Mouse (Mus musculus): ENCODE measurements around the gene Farp1. TPM values are rescaled to one million over a fixed set of nuclear protein-coding genes. Genes with fewer than 3 reads are reported as not detected.

Gene Farp1
- polyA plus RNA-seq, 1 experiment from 2014 or later, result 32.4 TPM

GRCm38 (mm10) chr14:121147026-121147425 is 112.0 kb downstream of the Farp1 start:
- no peak for ATAC-seq (ENCODE audit: insufficient number of reproducible peaks, low FRiP score)
- no peak overlapping the region for H3K4me2 ChIP-seq
- H3K4me3 ChIP-seq, result no peak overlapping the region
- no peak overlapping the region for H3K27ac ChIP-seq (ENCODE audit: poor library complexity, severe bottlenecking)
- H3K9ac ChIP-seq, result no peak overlapping the region
- no peaks in the 10 kb centered on the region for H3K9me3 ChIP-seq (replicated peaks)
- H3K27me3 ChIP-seq (replicated peaks), result no peaks in the 10 kb centered on the region
- H3K4me1 ChIP-seq (replicated peaks), result peaks cover 59% of the 10 kb centered on the region
- H3K36me3 ChIP-seq, result no peaks in the 10 kb centered on the region
- WGBS, result 53% methylated on average over 3 of the region's 3 CpGs

GRCm38 (mm10) chr14:121148088-121148785 is 113.2 kb downstream of the Farp1 start:
- Histone ChIP-seq H3K4me1 (replicated peaks) (peaks cover 63% of the 10 kb centered on the region), H3K4me2 (no peak overlapping the region), H3K9me3 (replicated peaks) (no peaks in the 10 kb centered on the region), H3K9ac (no peak overlapping the region), H3K27ac (ENCODE audit: poor library complexity, severe bottlenecking) (no peak overlapping the region), H3K27me3 (replicated peaks) (no peaks in the 10 kb centered on the region), H3K4me3 (no peak overlapping the region), H3K36me3 (no peaks in the 10 kb centered on the region)
- WGBS, result 89% methylated on average over 11 of the region's 11 CpGs
- no peak for ATAC-seq (ENCODE audit: insufficient number of reproducible peaks, low FRiP score)

GRCm38 (mm10) chr14:121149984-121150383 is 115.0 kb downstream of the Farp1 start:
- H3K9me3 ChIP-seq (replicated peaks), result no peaks in the 10 kb centered on the region
- no peak overlapping the region for H3K4me3 ChIP-seq
- no peaks in the 10 kb centered on the region for H3K36me3 ChIP-seq
- peaks cover 57% of the 10 kb centered on the region for H3K4me1 ChIP-seq (replicated peaks)
- no peak overlapping the region for H3K9ac ChIP-seq
- ATAC-seq (ENCODE audit: insufficient number of reproducible peaks, low FRiP score), result no peak
- no peak overlapping the region for H3K4me2 ChIP-seq
- 75% methylated on average over 5 of the region's 5 CpGs for WGBS
- H3K27ac ChIP-seq (ENCODE audit: poor library complexity, severe bottlenecking), result no peak overlapping the region
- H3K27me3 ChIP-seq (replicated peaks), result no peaks in the 10 kb centered on the region

- Histone ChIP-seq H3K4me1 (replicated peaks) (peaks cover 47% of the 10 kb centered on the region), H3K4me3 (no peak overlapping the region), H3K9ac (no peak overlapping the region), H3K36me3 (peaks cover 6% of the 10 kb centered on the region), H3K9me3 (replicated peaks) (no peaks in the 10 kb centered on the region; the same call in 1 of the 2 replicates), H3K4me2 (no peak overlapping the region), H3K27me3 (replicated peaks) (no peaks in the 10 kb centered on the region), H3K27ac (ENCODE audit: poor library complexity, severe bottlenecking) (no peak overlapping the region)
- 90% methylated on average over 10 of the region's 10 CpGs for WGBS
- ATAC-seq (ENCODE audit: insufficient number of reproducible peaks, low FRiP score), result no peak
Measured at GRCm38 (mm10) chr14:121151837-121152236, 116.8 kb downstream of the Farp1 start.

- ATAC-seq (ENCODE audit: insufficient number of reproducible peaks, low FRiP score), result no peak
- Histone ChIP-seq H3K27me3 (replicated peaks) (no peaks in the 10 kb centered on the region), H3K4me3 (no peak overlapping the region), H3K4me2 (no peak overlapping the region), H3K9me3 (replicated peaks) (no peaks in the 10 kb centered on the region; the same call in 1 of the 2 replicates), H3K9ac (no peak overlapping the region), H3K4me1 (replicated peaks) (peaks cover 38% of the 10 kb centered on the region), H3K36me3 (peaks cover 6% of the 10 kb centered on the region), H3K27ac (ENCODE audit: poor library complexity, severe bottlenecking) (0 out of 2 replicates have a peak overlapping the region, but pooled peaks have one; percentile 19)
- 78% methylated on average over 6 of the region's 6 CpGs for WGBS
Measured at GRCm38 (mm10) chr14:121152771-121153170, 117.8 kb downstream of the Farp1 start.

- ATAC-seq (ENCODE audit: insufficient number of reproducible peaks, low FRiP score), result no peak
- Histone ChIP-seq H3K4me3 (no peak overlapping the region), H3K9me3 (replicated peaks) (no peaks in the 10 kb centered on the region; the same call in 1 of the 2 replicates), H3K27ac (ENCODE audit: poor library complexity, severe bottlenecking) (0 out of 2 replicates have a peak overlapping the region, but pooled peaks have one; percentile 19), H3K4me1 (replicated peaks) (peaks cover 33% of the 10 kb centered on the region), H3K4me2 (no peak overlapping the region), H3K27me3 (replicated peaks) (no peaks in the 10 kb centered on the region), H3K36me3 (peaks cover 6% of the 10 kb centered on the region), H3K9ac (no peak overlapping the region)
- 61% methylated on average over 7 of the region's 7 CpGs for WGBS
Measured at GRCm38 (mm10) chr14:121153260-121153659, 118.3 kb downstream of the Farp1 start.

GRCm38 (mm10) chr14:121155173-121155572 is 120.2 kb downstream of the Farp1 start:
- Histone ChIP-seq H3K36me3 (peaks cover 6% of the 10 kb centered on the region), H3K27ac (ENCODE audit: poor library complexity, severe bottlenecking) (no peak overlapping the region), H3K9me3 (replicated peaks) (no peaks in the 10 kb centered on the region; the same call in 1 of the 2 replicates), H3K4me1 (replicated peaks) (peaks cover 37% of the 10 kb centered on the region), H3K9ac (no peak overlapping the region), H3K27me3 (replicated peaks) (no peaks in the 10 kb centered on the region), H3K4me2 (no peak overlapping the region), H3K4me3 (no peak overlapping the region)
- 83% methylated on average over 4 of the region's 4 CpGs for WGBS
- no peak for ATAC-seq (ENCODE audit: insufficient number of reproducible peaks, low FRiP score)

- no peak overlapping the region for H3K4me2 ChIP-seq
- H3K27me3 ChIP-seq (replicated peaks), result no peaks in the 10 kb centered on the region
Measured at GRCm38 (mm10) chr14:121158616-121159015, 123.6 kb downstream of the Farp1 start.

GRCm38 (mm10) chr14:121162822-121163221 is 127.8 kb downstream of the Farp1 start:
- Histone ChIP-seq H3K9ac (no peak overlapping the region), H3K4me1 (replicated peaks) (peaks cover 55% of the 10 kb centered on the region), H3K27ac (ENCODE audit: poor library complexity, severe bottlenecking) (no peak overlapping the region), H3K4me2 (no peak overlapping the region), H3K36me3 (no peaks in the 10 kb centered on the region), H3K4me3 (no peak overlapping the region), H3K27me3 (replicated peaks) (no peaks in the 10 kb centered on the region), H3K9me3 (replicated peaks) (no peaks in the 10 kb centered on the region)
- ATAC-seq (ENCODE audit: insufficient number of reproducible peaks, low FRiP score), result no peak
- 84% methylated on average over 2 of the region's 2 CpGs for WGBS

More at GRCm38 (mm10) chr14:121158616-121159015, 123.6 kb downstream of the Farp1 start:
- H3K9me3 ChIP-seq (replicated peaks), result no peaks in the 10 kb centered on the region; the same call in 1 of the 2 replicates
- peaks cover 38% of the 10 kb centered on the region for H3K4me1 ChIP-seq (replicated peaks)
- H3K27ac ChIP-seq (ENCODE audit: poor library complexity, severe bottlenecking), result no peak overlapping the region
- H3K36me3 ChIP-seq, result peaks cover 6% of the 10 kb centered on the region
- no peak overlapping the region for H3K9ac ChIP-seq
- no peak for ATAC-seq (ENCODE audit: insufficient number of reproducible peaks, low FRiP score)
- WGBS, result 67% methylated on average over 2 of the region's 2 CpGs
- no peak overlapping the region for H3K4me3 ChIP-seq

GRCm38 (mm10) chr14:121164866-121165265 is 129.9 kb downstream of the Farp1 start:
- Histone ChIP-seq H3K27me3 (replicated peaks) (no peaks in the 10 kb centered on the region), H3K4me3 (no peak overlapping the region), H3K4me2 (no peak overlapping the region), H3K4me1 (replicated peaks) (peaks cover 53% of the 10 kb centered on the region), H3K36me3 (no peaks in the 10 kb centered on the region), H3K9ac (no peak overlapping the region), H3K27ac (ENCODE audit: poor library complexity, severe bottlenecking) (peak overlapping the region; percentile 63), H3K9me3 (replicated peaks) (no peaks in the 10 kb centered on the region)
- WGBS, result 76% methylated on average over 1 of the region's 1 CpGs
- no peak for ATAC-seq (ENCODE audit: insufficient number of reproducible peaks, low FRiP score)

- H3K4me2 ChIP-seq, result no peak overlapping the region
- H3K9me3 ChIP-seq (replicated peaks), result no peaks in the 10 kb centered on the region
- H3K36me3 ChIP-seq, result no peaks in the 10 kb centered on the region
- no peak for ATAC-seq (ENCODE audit: insufficient number of reproducible peaks, low FRiP score)
- no peak overlapping the region for H3K9ac ChIP-seq
- WGBS, result 80% methylated on average over 6 of the region's 6 CpGs
- H3K4me3 ChIP-seq, result no peak overlapping the region
- peak overlapping the region; percentile 63 for H3K27ac ChIP-seq (ENCODE audit: poor library complexity, severe bottlenecking)
- H3K27me3 ChIP-seq (replicated peaks), result no peaks in the 10 kb centered on the region
- peaks cover 56% of the 10 kb centered on the region for H3K4me1 ChIP-seq (replicated peaks)
Measured at GRCm38 (mm10) chr14:121165408-121166037, 130.5 kb downstream of the Farp1 start.

All from heart, embryonic 12.5 days (tissue).